Mouse (Mus musculus): Measurements from ENCODE around the gene Glul.

DNA sequence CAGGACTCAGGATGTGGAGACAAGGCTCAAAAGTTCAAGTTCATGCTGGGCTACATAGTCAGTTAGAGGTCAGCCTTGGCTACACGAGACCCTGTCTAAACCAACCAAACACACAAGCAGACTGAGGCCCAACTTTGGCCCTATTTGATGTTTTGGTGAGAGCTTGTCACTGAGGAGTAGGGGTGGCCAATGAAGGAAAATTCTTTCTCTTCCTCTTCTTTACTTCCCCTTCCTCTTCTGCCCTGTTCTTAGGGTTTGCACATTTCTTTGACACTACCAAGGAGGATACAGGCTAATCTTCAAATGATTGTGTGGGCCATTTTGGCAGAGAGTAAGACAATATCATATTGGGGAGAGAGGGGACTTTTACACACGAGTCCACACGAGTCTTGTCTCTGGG lies 14.1 kb downstream of the Glul start:
- TF ChIP-seq ETS1 (conservative IDR thresholded peaks at IDR 0.05; ENCODE audit: low read depth, low read length) (no peak), CTCF (conservative IDR thresholded peaks at IDR 0.05 in 1 of 2, IDR thresholded peaks at IDR 0.05 in 1 of 2; ENCODE audit: low read depth in 2 of 2, low read length in 2 of 2) (no peak), POLR2A (IDR thresholded peaks at IDR 0.05; ENCODE audit: low read depth, low read length) (no peak), RCOR1 (conservative IDR thresholded peaks at IDR 0.05; ENCODE audit: low read depth, low read length) (no peak), USF1 (IDR thresholded peaks at IDR 0.05; ENCODE audit: low read depth, low read length) (no peak), MAX (IDR thresholded peaks at IDR 0.05; ENCODE audit: low read length) (no peak), USF2 (conservative IDR thresholded peaks at IDR 0.05; ENCODE audit: low read depth, low read length) (no peak), E2F4 (IDR thresholded peaks at IDR 0.05; ENCODE audit: insufficient replicate concordance, low read depth, low read length) (no peak), ZNF384 (IDR thresholded peaks at IDR 0.05; ENCODE audit: low read depth, low read length) (no peak), KAT2A (IDR thresholded peaks at IDR 0.05; ENCODE audit: insufficient replicate concordance, low read length) (no peak), TCF12 (IDR thresholded peaks at IDR 0.05; ENCODE audit: low read depth, low read length) (no peak), EP300 (IDR thresholded peaks at IDR 0.05; ENCODE audit: low read length) (no peak), POLR2AphosphoS2 (IDR thresholded peaks at IDR 0.05; ENCODE audit: low read depth, low read length) (no peak), UBTF (IDR thresholded peaks at IDR 0.05; ENCODE audit: low read depth, low read length) (no peak)
